Mouse (Mus musculus) urinary bladder, postnatal 10 days (tissue): ENCODE measurements around the gene Dnm3.

Experiments
- DNase-seq: peaks from one replicate; pipeline ENCODE4 v3.0.0; 2022; ENCODE audit warnings: low spot score

The Dnm3 gene

DNA sequence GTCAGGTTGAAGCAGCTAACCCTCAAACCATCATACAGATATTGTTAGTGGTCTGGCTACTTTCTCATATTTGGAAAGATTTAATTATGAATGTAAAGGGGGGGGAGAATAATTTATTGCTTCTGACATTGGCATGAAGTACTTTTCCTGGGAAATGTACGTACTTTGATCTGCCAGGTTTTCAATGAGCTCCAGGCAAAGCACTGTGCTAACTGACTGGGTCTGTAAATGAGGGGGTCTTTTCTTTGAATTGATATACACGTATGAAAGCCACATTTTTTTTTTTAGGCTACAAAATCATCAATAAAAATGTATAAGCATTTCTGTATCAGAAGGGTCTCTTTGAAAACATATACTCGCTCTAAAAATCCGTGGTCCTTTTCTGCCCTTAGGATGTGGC, 457.1 kb downstream of the Dnm3 start:
- DNase-seq: no peak

DNA sequence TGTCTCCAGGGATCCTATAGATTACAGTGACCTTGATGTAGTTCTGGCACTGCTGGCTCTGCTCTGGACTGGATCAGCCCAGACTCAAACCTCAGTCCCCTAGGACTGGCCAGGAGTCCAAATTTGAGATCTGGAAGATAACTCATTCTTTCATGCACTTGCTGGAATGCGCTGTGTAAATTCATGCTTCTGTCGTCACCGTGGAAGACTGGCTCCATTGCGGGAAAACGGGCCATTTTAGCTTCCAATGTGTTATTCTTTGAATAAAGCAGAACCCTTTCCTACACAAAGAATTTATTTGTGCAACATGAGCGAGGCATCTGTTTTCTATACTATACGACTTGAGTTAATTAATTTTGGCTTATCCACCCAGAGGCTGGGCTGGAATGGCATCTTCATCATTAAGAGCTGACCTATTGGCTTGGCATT, 457.5 kb downstream of the Dnm3 start:
- no peak for DNase-seq

DNA sequence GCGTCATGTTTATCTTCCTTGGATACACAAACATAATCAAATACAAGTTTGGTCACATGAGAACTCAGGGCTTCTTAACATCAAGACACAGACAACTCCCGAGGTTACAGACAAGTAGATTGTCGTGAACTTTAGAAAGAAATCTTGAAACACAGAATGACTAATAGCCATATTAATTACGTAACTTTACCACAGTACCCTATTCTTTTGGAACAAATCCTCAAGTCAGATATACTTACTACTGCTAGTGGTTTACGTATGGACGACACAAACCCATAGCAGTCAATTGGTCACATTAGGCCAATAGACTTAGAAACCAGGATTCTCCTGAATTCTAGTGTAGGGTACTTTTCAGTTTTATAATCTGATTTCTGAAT, 459.2 kb downstream of the Dnm3 start:
- no peak for DNase-seq

DNA sequence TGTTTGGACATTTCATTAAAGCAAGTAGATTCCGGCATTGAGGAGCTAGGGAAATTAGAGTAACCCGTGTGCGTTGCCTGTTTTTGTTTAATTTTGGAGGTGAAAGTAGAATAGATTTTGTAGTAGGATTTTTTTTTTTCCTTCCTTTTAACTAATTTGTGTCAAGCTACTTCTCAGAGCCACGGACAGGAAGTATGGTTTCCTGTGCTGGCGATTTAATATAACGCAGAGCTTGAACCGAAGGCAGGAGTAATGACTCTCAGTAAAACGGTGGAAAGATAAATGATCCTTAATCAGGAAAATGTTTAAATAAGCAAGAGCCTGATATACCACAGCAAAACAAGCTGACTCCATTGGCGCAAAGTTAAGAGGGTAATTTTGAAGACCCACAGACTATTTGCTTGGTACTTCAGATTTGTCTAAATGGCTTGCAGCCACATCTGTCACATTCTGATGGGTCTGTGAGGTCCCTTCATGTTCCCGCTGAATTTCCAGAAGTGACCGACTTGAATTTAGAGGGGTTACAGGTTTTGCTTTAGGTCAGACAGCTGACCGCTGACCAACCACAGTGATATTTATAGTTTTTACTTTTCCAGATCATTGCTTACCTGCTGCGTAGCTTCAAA, 459.7 kb downstream of the Dnm3 start:
- DNase-seq: no peak

DNA sequence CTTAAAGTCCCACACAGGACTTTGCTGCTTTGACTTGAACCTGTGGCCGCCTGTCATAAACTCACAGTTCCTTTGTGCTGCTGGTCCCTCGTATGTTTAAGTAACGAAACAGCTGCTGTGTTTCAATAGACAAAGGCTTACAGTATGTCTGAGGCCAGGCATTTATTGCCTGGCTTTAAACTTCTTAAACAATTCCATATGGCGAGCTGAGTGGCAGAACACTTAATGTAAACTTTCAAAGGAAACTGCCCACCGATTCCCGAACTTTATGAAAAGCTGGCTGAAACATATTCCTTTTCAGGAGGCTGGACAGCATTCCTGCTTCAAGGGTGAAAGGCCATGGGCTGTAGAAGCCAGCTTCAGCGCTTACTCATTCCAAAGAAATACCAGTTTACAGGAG, 460.9 kb downstream of the Dnm3 start:
- no peak for DNase-seq

DNA sequence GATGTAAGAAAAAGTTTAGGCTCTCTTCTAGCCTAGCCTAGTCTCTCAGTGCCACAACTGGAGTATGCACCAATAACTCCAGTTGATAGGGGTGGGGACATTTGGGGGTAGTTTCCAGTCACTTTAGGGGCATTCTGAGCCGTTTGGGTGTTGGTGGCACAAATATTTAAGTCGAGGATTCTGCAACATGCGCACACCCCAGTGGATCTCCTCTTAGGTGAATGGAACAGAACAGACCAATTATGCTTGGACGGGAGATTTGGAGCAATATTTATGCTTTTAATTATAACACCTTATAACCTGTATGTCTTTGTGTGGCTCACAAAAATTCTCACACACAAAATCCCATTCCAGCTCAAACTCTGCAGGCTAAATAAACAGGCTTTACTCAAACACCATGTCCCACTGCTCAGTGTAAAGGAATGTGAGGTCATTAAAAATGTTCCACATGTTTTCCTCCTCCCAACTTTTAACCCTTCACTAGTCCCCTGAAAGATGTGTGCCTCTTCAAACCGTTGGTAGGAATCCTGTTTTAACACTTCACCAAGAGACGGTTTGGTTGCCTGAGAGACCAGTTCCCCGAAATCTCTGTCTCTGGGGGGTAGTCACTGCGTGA, 462.5 kb downstream of the Dnm3 start:
- DNase-seq: no peak

DNA sequence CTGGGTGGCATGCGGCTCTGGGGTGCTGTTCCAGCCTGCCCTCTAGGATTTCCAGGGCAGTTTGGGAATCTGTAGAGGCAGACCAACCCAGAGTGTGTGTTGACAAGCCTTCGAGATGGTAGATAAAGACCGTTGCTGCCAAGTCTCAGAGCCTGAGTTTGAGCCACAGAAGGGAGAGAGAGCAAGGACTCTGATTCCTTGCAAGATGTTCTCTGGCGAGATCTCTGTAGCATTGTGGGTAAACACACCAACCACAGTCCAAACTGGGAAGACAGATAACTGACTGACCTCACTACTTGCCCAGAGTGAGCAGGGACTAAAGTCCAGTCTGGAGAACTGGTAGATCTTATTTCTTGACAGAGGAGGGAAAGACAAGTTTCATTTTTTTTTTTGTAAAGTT, 464.3 kb downstream of the Dnm3 start:
- no peak for DNase-seq

DNA sequence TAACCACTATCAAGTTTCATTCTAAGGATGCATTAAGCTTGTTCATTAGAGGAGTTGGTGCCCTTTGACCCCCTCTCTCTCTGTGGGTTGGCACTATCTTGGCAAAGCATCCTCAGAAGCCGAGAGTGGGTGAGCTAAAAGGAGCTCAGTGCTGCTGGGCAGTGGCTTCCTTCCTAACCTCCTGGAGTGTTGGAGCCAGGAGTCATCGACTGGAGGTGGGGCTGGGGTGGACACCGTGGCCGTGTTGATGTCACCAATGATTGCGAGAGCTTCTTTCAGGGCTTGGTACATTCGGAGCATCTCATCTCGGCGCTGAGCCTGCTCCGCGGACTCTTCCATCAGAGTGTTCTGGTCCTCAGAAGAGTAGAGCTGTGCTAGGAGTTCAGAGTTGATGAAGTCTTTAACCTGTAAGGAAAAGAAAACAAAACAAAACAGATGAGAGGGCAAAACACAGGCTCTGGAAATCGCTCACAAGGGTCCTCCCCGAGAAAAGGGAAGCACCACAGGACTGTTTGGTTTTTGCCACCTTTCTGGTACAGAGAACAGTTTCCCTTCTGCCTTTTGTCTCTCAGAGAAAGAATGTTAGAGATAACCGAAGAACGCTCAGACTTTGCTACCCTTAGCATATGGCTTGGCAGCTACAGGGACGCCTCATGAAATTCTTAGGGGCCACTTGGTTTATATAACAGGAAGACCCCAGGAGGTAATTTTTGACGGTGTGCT, 466.1 kb downstream of the Dnm3 start:
- DNase-seq: no peak

DNA sequence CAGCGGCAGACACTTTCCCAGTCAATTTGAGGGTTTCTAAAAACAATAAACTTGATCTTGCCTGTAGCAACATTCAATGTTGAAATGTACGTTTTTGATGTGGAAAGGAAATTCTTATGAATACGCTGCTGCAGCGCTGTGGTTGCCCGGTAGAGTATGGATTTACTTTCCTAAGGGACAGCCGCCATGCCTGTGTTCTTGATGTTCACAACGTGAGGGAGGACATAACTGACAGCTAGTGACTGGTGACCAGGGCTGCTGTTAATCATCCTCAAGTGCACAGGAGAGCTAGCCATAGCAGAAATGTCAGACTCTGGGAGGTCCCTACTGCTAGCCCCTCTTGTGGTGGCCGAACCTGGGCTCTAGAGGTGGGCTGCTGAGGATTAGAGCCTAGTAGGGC, 468.7 kb downstream of the Dnm3 start:
- no peak for DNase-seq

DNA sequence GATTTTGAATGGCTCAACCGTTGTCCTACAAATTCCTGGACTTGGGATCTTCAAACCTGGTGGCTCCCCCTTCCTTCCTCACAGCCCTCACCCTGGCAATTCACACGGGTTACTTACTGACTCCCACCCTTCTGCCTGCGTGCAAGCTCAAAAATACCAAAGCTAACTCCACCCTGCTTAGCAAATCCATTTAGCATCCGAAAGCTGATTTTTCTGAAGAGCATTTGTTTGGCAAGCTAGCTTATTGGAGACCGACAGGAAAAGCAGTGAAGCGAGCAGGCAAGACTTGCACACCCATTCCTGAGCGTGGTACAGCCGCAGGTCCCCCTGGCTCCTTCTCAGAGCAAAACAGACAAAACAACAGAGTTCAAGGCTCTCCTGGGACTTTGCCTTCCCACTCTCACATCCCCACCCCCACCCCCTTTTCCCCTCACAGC, 469.2 kb downstream of the Dnm3 start:
- no peak for DNase-seq

DNA sequence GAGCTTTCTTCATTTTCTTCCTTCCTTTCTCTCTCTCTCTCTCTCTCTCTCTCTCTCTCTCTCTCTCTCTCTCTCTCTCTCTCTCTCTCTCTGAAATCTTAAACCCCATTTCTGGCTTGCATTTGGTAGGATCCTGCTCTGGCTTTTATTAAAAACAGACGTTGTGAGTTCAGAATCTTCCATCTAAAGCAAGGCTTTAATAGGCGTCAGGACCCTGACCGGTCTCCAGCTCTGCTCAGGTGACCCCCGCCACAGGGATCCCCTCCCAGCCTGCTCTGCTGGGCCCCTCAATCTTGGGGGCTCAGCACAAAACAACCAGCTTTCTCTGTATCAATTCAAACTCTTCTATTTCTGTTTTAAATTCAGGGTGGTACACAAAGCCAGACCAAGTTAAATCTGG, 469.6 kb downstream of the Dnm3 start:
- DNase-seq: no peak

DNA sequence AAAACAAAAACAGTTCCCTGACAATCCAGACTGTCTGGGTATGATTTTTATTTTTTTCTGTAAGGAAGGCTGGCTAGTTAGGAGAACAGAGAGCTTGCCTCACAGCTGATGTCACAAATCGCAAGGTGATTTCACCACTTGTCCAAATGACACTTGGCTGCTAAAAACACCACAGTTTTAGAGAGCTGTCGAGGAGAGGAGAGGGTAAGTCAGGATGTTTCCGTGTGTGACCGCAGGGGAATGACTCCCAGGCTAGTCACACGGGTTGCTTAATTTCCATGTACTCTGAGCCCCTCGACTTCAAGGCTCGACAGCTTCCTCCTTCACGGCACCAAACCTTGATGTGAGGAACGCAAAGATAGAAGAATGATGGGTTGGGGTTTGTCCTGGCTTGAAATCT, 471.7 kb downstream of the Dnm3 start:
- no peak for DNase-seq

DNA sequence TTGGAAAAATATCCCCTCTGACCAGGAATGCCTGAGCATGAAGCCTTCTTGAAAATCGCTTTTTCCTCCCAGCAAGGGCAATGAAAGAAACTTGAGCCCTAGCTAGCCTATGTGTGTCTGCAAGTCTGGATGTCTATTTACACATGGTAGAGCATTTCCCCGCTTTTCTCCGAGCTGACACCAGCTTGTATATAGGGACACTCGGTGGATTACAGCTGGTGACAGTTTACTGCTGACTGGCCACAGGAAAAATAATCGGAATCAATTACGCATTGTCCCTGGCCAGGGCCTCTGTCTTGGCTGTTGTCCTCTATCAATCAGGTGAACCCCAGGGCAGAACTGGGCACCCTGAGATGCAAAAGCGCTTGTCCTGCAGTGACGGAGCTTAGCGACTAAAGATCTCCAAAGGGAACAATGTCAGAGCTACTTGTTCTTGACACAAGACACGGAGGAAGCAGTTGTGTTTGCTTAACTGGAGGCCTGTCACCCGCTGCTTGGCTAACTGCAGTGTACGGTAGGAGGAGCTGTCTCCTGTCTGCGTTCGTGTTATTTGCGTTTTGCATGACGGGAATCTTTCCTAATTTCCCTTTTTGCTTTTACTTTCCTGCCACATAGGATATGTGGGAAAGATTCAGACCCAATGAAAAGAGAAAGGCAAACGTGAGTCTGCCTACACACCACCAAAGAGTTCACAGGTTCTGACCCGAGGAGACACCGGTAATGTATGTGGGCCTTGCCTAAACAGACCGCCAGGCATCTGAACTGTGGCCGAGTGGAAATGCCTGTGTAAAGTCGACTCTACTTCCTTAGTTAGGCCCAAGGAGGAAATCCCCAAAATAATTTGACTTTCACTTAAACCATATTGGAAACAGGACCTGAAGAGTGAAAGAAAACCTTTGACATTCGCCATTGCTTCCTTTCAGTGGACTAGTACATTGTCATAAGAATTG, 472.7 kb downstream of the Dnm3 start:
- DNase-seq: no peak

DNA sequence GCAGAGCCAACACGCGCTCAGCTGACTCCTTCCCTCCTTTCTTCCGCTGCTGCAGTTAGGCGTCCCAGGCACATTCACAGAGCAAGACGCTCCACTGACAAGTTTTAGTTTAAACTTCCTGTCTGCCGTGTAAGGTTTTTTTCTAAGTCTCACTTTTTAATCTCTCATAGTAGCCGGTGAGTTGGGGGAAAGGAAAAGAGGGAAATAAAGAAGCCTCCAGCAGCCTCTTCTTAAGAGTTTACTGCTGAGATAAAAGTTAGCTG, 473.4 kb downstream of the Dnm3 start:
- no peak for DNase-seq

DNA sequence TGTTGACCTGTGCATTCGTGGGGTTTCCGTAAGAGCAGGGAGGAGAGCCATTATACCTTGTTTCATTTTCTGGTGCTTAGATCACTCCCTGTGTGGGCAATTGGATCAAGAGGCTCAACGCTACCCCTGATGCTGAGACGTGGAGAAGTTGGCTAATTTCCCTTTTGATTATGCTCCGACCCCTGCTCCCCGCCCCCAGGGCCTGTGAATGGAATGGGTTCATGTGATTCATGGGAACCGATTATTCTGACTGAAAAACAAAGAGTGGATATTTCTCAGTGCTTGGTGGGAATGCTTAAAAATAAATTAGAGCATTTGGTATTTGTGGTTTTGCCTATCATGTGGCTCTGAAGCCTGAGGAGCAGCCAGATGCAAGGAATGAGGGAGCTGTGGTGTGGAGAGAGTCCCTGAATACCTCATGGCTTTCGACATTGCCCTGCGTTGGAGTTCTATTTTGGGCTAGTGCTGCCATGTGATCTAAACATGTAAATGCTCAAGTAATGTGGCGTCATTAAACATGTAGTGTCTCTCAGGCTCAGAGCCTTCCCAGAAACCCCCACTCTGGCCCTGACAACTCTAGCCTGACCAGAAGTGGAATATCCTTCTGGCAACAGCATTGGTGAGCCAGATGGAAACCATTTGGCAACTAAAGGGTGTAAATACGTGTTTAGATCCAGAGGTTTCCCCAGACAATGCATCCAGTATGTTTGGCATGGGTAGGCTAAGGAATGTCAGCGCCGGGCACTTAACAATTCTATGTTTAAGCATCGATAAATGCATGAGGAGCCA, 473.9 kb downstream of the Dnm3 start:
- no peak for DNase-seq

DNA sequence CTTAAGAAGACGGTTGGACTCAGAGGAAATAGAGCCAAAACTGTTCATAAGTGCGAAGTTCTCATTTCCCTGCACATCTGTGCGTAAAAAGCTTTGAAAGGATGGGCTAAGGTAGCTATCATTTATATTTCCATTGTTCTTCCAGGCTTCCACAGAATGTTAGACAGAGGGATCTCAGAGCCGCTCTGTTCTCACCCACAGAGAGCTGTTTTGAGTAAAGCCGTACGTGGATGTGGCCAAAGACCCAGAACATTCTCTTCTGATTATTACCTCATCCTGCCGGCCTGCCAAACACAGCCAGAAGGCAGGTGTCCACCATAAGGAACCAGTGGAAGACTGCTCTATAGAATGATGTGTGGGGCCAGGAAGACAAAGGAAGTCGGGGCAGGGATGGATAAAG, 476.5 kb downstream of the Dnm3 start:
- DNase-seq: no peak

DNA sequence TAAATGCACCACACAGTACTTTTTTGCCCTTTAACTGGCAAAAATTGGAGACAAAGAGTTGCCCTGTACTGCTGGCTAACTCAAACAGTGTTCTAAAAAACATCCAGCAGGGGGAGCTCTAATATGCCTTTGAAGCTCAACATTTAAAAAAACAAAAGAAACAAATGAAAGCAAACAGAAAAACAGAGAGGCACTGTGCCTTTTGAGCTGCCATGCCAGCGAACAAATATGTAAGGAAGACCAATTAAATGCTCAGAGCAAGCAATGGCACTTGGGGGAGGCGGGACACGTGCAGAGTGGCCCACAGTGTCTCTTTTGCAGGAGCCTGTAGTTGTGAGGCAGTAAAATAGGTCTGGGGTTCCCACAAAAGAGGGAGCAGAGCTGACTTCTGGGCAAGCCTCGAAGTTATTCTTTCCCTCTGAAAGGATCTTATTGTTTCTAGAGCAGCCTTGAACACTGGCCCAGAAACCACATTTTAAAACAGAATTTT, 477.9 kb downstream of the Dnm3 start:
- no peak for DNase-seq

DNA sequence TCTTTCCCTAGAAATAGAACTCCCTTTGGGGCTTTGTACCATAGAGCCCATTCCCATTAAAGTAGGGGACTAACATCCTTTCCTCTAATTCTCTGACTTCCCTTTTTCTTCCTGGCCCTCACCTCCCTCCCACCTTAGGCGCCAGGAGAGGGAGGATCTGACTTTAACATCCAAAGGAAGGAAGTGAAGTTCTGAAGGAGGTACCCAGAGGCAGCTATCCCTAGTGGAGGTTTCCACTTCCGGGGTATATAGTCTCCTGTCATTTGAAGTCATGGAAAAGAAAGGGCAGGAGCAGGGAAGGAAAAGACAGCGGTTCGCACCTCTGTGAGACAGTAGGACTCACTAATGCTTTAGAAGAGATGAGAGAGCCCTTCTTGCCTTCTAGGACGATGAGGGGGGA, 478.5 kb downstream of the Dnm3 start:
- no peak for DNase-seq

DNA sequence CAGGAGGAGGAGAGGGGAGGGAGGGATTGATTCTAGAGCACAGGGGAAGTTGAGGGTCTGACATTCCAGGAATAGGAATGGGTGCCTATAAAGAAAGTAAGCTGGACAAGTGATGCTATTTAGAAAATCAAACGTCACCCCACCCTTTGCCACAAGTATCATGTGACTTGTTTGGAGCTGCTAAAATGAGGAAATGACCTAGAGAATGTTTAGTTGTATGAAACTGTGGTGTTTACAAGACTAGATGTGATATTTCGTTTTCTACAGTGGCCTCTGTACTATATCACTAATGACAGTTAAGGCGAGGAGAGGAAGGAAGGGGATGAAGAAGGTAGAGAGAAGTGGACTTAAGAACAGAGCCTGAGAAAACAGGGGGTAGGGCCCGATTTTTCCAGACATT, 479.1 kb downstream of the Dnm3 start:
- no peak for DNase-seq

DNA sequence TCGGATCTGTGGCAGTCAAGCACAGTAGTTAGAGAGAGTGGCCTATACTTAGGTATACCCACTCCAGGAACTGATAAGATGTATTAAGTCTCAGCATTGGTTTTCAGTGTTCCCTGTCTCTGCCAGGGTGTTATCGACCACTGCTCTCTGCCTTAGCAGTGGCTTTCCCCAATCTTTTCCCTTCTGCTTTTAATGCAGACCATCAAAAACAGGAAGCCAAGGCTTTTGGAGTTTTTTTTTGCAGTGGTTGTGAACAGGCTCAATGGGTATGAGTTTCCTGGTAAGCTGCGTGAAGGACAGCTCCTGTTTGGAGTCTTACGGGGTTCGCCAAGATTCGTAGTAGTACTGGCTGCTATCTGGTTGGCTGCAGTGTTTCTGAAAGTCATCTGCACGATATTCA, 485.4 kb downstream of the Dnm3 start:
- no peak for DNase-seq

DNA sequence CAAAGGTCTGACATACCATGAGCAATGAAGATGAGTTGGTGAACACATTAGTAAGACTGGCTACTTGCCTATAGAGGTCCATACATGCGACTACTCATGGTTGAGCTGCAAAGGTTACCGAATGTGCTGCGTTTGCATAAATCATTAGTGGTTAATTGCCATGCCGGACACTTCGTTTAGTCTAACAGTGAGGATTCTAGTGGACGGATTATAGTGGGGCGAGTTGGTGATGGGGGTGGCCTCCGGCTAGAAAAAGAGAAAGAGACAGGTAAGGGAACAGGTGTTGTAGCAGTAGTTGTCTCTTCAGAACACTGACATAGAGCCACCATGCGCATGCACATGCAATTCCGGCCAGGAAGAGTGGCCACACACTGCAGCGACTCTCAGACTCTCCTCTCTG, 486.0 kb downstream of the Dnm3 start:
- no peak for DNase-seq
